Mouse (Mus musculus) lung, adult 2 months (tissue): Measurements from ENCODE around the gene Gipc3.

ENCODE experiments used
- CTCF ChIP-seq: fragments of 200-500 bp; IDR thresholded peaks from 2 replicates; pipeline ENCODE4 v1.5.1; 2011; ENCODE audit warnings: mild to moderate bottlenecking, low read length, control low read depth; ENCODE audit not compliant: insufficient read depth
- POLR2A ChIP-seq: fragments of 200-500 bp; IDR thresholded peaks from 2 replicates; pipeline ENCODE4 v1.6.1; 2011; ENCODE audit warnings: low read depth, mild to moderate bottlenecking, control low read depth, low read length, borderline replicate concordance; ENCODE audit errors: extremely low read depth

DNA sequence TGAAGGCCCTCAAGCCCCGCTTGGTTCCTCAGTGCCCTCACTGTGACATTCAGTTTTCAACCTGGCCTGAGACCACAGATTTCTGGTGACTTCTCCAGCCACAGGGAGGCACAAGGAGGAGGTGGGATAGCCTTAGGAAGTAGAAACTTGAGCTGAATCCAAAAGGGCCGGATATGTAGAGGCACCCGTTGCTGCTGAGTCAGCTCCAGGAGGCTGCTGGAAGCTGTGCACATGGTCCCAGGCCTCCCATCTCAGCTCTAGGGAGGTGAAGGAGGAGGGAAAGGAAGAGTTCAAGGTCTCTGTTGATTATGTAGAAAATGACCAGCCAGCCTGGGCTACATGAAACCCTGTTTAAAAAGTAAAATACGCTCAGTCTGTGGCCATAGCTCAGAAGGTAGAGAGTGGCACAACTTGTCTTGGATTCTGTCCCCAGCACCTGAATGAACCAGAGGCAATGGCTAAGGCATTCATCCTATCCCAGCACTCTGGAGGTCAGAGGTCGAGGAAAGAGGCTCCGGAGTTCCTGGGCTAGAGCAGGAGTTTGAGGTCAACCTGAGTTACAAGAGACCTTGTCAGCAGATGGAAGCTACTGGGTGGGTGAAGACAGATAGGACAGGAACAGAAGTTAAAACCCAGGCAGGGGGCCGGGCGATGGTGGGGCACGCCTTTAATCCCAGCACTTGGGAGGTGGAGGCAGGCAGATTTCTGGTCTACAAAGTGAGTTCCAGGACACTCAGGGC lies 11.8 kb upstream of the Gipc3 start:
- TF ChIP-seq CTCF (no peak), POLR2A (no peak)
